Mouse (Mus musculus) liver, adult 2 months (tissue): ENCODE results near the gene Serpinf1.
"Not testable (repeated sequence)": the region's sequence is repeated elsewhere in the genome, so short reads cannot be mapped to it uniquely, and the experiment has no call there.

Experiments used
- CTCF ChIP-seq: fragments of 200-500 bp; IDR thresholded peaks from 2 replicates; pipeline ENCODE4 v1.5.1; 2011; ENCODE audit warnings: low read depth, low read length, control low read depth
- POLR2A ChIP-seq: fragments of 200-500 bp; IDR thresholded peaks from 2 replicates; pipeline ENCODE4 v1.6.1; 2011; ENCODE audit warnings: low read length, control low read depth; ENCODE audit not compliant: insufficient read depth; ENCODE audit errors: extremely low read depth

DNA sequence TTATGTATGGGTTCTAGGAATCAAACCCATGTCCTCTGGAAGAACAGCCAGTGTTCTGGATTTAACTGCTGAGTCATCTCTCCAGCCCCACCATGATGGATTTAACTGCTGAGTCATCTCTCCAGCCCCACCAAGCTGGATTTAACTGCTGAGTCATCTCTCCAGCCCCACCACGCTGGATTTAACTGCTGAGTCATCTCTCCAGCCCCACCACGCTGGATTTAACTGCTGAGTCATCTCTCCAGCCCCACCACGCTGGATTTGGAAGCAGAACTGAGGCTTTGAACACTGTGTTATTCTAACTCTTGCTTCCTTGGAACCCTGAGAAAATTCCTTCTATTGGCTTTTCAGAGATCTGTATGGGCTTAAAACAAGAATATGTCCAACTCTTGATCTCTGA lies 39.0 kb downstream of the Serpinf1 start:
- TF ChIP-seq POLR2A, CTCF: not testable (repeated sequence)
